In the genomic region with DNA sequence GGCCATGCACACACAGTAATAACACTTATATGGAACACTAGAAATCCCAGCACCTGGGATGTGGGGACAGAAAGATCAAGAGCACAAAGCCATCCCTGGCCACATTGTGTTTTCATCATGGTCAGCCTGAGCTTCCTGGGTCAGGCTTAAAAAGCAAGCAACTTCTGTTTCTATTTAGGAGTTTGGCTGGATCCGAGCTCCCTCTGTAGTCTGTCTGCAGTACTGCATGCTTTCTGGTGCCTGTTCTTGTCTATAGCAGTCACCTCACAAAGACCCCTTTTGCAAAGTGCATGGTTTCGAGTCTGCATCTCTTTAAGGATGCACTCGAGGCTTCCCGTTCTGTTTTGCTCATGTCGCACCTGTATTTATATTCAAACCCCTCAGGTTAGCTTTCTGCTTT, we compare ENCODE assay signal across 8 mouse cellular contexts.
DNase-seq lines count a peak whose midpoint lies in the region; ATAC-seq and TF ChIP-seq lines count a peak whose summit lies in the region.

No protein-coding gene starts in this region.

- no peak overlapping the region for H3K27ac ChIP-seq in intestine, postnatal 0 days (ENCODE audit: low read depth, low read length)
- H3K27ac ChIP-seq in intestine, embryonic 15.5 days = no peak overlapping the region
- H3K27ac ChIP-seq in liver, embryonic 14.5 days = no peak overlapping the region

- TF ChIP-seq EP300 in liver, embryonic 14.5 days (IDR thresholded peaks at IDR 0.05; ENCODE audit: low read depth) = no peak

- DNase-seq in A20 (ENCODE audit: low read depth, low spot score) = peak; percentile 64
- peak; percentile 78 for DNase-seq in ES-CJ7 (ENCODE audit: low read depth, low spot score)
- DNase-seq in liver, embryonic 14.5 days (ENCODE audit: low read depth in 3 of 3, low spot score in 3 of 3) = peak in 1 of 3 experiments; percentile 7
- no peak for DNase-seq in ovary, adult 18-20 months (ENCODE audit: low spot score)
- no peak for DNase-seq in urinary bladder, postnatal 14 days (ENCODE audit: low spot score)
- no peak for DNase-seq in layer of hippocampus, adult 9-11 months

- no peaks in the 10 kb centered on the region for H3K4me1 ChIP-seq in intestine, postnatal 0 days (replicated peaks; ENCODE audit: control insufficient read depth, insufficient read depth, low read length)
- no peaks in the 10 kb centered on the region for H3K4me1 ChIP-seq in intestine, embryonic 15.5 days (replicated peaks)
- no peaks in the 10 kb centered on the region for H3K4me1 ChIP-seq in liver, embryonic 14.5 days (replicated peaks; ENCODE audit: control insufficient read depth in 2 of 2, insufficient read depth in 2 of 2, low read length in 1 of 2)

- H3K9me3 ChIP-seq in intestine, postnatal 0 days (ENCODE audit: control insufficient read depth) = no peaks in the 10 kb centered on the region
- no peaks in the 10 kb centered on the region for H3K9me3 ChIP-seq in intestine, embryonic 15.5 days
- no peaks in the 10 kb centered on the region for H3K9me3 ChIP-seq in liver, embryonic 14.5 days (ENCODE audit: control insufficient read depth, low read length)

- no peak overlapping the region for H3K4me3 ChIP-seq in intestine, postnatal 0 days (ENCODE audit: low read depth, low read length)
- H3K4me3 ChIP-seq in intestine, embryonic 15.5 days (replicated peaks) = no peak overlapping the region
- H3K4me3 ChIP-seq in liver, embryonic 14.5 days (ENCODE audit: insufficient read depth in 1 of 2, low read depth in 2 of 2, low read length in 2 of 2) = no peak overlapping the region

- H3K9ac ChIP-seq in intestine, postnatal 0 days (ENCODE audit: low read depth, low read length) = no peak overlapping the region
- no peak overlapping the region for H3K9ac ChIP-seq in intestine, embryonic 15.5 days
- no peak overlapping the region for H3K9ac ChIP-seq in liver, embryonic 14.5 days (replicated peaks)

- WGBS in intestine, postnatal 0 days = 34% methylated on average over 5 of the region's 5 CpGs
- WGBS in intestine, embryonic 15.5 days = 32% methylated on average over 5 of the region's 5 CpGs
- 21% methylated on average over 5 of the region's 5 CpGs for WGBS in liver, embryonic 14.5 days (ENCODE audit: insufficient replicate concordance)

- H3K36me3 ChIP-seq in intestine, postnatal 0 days (ENCODE audit: control insufficient read depth, insufficient read depth) = no peaks in the 10 kb centered on the region
- no peaks in the 10 kb centered on the region for H3K36me3 ChIP-seq in intestine, embryonic 15.5 days
- H3K36me3 ChIP-seq in liver, embryonic 14.5 days (replicated peaks; ENCODE audit: control insufficient read depth, insufficient read depth, low read depth) = no peaks in the 10 kb centered on the region

- H3K27me3 ChIP-seq in intestine, postnatal 0 days (replicated peaks; ENCODE audit: control insufficient read depth, insufficient read depth, low read length) = no peaks in the 10 kb centered on the region
- no peaks in the 10 kb centered on the region for H3K27me3 ChIP-seq in intestine, embryonic 15.5 days (replicated peaks)
- no peaks in the 10 kb centered on the region; the same call in 1 of the 2 replicates for H3K27me3 ChIP-seq in liver, embryonic 14.5 days (ENCODE audit: control insufficient read depth, insufficient read depth, low read length)

- ATAC-seq in intestine, postnatal 0 days = no peak
- no peak for ATAC-seq in intestine, embryonic 15.5 days
- ATAC-seq in liver, embryonic 14.5 days (ENCODE audit: insufficient read depth) = no peak

- H3K4me2 ChIP-seq in intestine, postnatal 0 days (replicated peaks; ENCODE audit: low read depth) = no peak overlapping the region
- no peak overlapping the region for H3K4me2 ChIP-seq in intestine, embryonic 15.5 days (replicated peaks)
- H3K4me2 ChIP-seq in liver, embryonic 14.5 days (ENCODE audit: low read depth) = no peak overlapping the region

- peak; percentile 63 for TF ChIP-seq CTCF in intestine, postnatal 0 days (IDR thresholded peaks at IDR 0.05; ENCODE audit: low read depth)
- peak; percentile 43 for TF ChIP-seq CTCF in liver, embryonic 14.5 days (IDR thresholded peaks at IDR 0.05; ENCODE audit: low read depth)

Comparison
In these comparisons a context has a peak if more than half of its experiments do, and no peak if none do; other contexts are left out.
1. DNase-seq: peak in A20 (single experiment) and ES-CJ7 (single experiment); none in ovary, adult 18-20 months (single experiment), urinary bladder, postnatal 14 days (single experiment) and layer of hippocampus, adult 9-11 months (single experiment).